Mouse (Mus musculus) heart, adult 8-10 months (tissue): ENCODE measurements at regions not wholly inside any gene's neighbourhood (a gene's known extent, or its start where the extent isn't known, plus 50 kb on each side); places are given as distances from the start of the nearest gene placed in this dataset.

ENCODE experiments used
- DNase-seq: peaks from one replicate; pipeline ENCODE4 v3.0.0; 2022; ENCODE audit warnings: low spot score

- peak; percentile 33 for DNase-seq
Measured at GRCm38 (mm10) chr13:37562652-37563051, 215.5 kb upstream of the Rreb1 start.

GRCm38 (mm10) chr13:37569051-37569450 lies 209.1 kb upstream of the Rreb1 start:
- no peak for DNase-seq

- no peak for DNase-seq
Measured at GRCm38 (mm10) chr13:37569486-37569885, 208.7 kb upstream of the Rreb1 start.

DNA sequence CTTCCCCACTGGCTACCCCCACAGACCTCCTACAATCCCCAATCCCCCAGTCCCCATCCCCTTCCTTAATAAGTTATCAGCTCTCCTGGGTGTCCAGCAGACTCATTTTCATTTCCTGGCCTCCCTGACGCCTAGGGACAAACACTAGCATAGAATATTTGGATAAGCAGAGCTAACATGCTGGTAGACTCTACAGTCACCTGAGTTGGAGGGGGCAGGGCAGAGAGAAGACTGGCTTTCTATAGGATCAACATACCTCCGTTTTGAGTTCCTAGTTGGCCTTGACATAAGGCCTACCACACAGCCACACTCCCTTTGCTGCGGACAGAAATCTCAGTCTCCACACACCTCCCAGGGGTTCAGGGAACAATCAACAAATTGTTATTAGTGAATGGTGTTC lies 205.2 kb upstream of the Rreb1 start:
- no peak for DNase-seq

DNA sequence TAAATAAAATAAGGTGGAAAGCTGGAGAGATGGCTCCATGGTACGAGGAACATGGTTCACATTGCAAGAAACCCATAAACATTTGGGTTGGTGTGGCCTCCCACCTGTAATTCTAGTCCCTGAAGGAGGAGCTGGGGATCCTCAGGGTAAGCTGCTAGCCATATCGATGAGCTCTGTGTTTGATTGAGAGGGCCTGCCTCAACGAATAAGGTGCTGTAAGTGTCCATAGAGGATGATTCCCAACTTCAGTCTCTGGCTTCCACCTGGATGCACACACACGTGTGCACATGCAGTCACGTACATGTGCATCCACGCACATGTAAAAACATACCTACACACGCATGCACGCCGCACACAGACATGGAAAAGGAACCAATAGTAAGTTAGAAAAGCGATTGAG lies 199.0 kb upstream of the Rreb1 start:
- DNase-seq = no peak

DNA sequence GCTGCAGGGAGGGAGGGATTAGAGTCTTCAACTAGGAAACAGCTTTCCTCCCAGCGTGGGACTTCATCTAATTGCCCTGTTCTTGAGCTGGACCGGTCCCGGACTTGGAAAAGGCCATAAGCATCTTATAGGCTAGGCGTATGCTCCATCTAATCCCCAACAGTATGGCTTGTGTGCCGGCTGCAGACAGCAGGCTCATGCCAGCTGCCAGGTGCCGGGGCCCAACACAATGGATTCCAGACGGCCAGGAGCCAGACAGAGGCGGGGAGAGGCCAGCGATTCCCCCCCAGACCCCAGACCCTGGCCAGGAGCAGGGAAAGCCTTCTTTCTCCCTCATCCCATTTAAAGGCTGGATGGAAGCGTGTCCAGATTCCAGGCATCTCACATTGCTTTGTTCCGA lies 198.4 kb upstream of the Rreb1 start:
- DNase-seq = no peak

GRCm38 (mm10) chr13:37580806-37581205 lies 197.4 kb upstream of the Rreb1 start:
- no peak for DNase-seq

- DNase-seq = no peak
Measured at GRCm38 (mm10) chr13:37581374-37581773, 196.8 kb upstream of the Rreb1 start.

- DNase-seq = no peak
Measured at GRCm38 (mm10) chr13:37585476-37585875, 192.7 kb upstream of the Rreb1 start.

- no peak for DNase-seq
Measured at GRCm38 (mm10) chr13:37586511-37586910, 191.7 kb upstream of the Rreb1 start.

- DNase-seq = no peak
Measured at GRCm38 (mm10) chr13:37587911-37588310, 190.3 kb upstream of the Rreb1 start.

DNA sequence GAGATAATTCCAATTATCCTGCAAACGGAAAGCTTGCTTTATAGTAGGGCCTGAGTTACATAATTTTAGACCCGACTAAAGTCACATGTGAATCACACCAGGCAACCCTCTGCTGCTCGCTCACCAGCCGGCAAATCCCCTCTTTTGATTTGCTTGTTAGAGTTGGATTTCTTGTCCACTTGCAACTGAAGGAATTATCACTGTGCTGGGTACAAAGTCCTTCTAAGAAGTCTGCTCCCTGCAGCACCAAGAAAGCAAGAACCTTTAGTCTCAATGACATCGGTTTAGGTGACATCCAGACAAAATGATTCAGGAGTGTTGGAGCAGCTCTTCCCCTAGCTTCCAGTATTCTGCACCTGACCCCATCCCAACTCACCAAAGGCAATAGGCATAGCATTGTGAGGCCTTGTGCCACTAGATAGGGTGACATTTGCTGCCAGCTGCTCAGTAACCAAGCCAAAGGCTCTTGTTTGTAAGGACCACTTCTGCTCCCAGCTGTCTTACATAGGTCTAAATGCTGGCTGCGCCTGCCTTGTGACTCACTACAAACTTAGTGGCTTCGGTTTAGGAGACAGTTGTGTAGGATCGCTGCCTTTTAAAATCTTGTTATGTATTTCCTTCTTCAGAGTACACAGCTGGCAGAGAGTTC lies 189.5 kb upstream of the Rreb1 start:
- DNase-seq = no peak

DNA sequence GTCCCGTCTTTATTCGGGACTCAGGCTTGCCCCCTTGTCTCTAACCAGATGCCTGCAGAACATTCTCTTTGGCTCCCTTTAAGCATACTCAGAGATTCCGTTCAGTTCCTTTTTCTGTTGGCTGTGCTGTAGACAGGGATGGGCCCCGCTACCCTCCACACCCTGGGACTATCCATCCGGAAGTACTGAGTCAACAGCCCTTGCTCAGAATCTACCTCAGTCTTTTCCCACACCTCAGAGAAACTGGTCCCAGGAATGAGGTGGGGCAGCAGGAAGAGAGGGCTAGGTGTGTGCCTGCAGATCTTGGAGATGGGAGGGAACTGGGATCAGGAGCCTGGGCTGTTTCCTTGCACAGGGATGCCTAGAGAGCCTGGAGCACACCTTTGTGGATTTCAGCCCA lies 186.1 kb upstream of the Rreb1 start:
- DNase-seq = no peak

DNA sequence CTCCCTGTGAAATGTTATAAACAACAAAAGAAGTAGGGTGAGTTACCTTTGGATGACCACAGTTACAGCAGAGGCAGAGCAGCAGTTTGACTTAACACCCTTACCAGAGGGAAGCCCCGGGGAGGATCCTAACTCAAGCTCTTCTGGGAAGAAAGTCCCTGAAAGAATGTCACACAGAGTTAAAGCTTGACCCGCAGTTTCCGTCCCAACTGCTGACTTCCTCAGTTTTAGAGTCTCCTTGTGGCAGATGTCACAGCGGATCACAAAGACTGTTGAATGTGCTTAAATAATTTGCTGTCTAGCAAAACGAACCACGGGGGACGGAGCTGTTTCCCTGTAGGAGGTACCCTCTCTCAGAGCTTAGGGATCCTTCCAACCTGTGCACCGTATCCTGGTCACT lies 183.0 kb upstream of the Rreb1 start:
- no peak for DNase-seq

DNA sequence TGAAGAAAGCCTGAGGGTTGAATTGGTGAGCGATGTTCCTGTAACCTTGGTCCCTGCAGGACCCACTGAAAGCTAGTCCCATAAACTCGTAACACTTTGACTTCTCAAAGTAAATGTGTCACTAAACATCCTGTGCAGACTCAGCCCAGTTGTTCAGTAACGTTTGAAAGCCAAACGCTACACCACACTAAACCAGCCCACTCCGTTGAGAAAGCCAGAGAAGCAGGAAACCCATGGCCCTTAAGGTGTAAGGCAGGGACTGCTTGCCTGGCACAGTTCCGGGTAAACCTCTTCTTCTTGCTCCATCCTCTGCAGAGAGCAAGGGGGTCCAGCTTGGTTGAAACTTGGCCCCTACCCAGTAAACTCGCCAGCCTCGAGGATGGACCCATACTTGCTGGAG lies 180.6 kb upstream of the Rreb1 start:
- DNase-seq = no peak

DNA sequence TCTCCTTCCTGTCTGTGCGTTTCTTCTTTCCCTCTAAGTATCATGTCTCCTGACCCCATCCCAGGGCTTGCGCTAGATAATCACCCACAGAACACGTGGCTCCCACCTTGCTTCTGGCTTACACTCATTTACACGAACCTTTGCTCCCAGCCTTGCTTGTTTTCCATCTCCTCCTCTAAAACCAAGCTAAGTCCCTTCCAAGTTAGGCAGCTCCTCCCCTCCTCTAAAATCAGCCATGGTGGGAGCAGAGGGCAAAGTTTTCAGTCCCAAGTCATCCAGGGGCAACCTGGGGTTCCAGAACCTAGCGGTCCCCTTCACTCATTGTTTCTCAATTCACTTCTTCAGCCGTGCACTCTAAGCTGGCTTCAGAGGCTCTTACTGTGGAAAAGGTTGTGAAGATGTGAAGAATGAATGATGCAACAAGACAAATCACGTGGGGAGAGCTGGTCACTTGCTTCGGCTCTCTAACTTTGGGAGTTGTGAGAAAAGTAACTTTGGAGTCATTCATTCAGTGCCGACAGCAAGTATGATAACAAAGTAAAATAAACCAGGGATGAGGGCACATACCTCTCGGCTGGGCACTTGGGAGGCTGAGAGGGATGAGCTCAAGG lies 179.9 kb upstream of the Rreb1 start:
- no peak for DNase-seq

GRCm38 (mm10) chr13:37599679-37600078 lies 178.5 kb upstream of the Rreb1 start:
- DNase-seq = no peak

DNA sequence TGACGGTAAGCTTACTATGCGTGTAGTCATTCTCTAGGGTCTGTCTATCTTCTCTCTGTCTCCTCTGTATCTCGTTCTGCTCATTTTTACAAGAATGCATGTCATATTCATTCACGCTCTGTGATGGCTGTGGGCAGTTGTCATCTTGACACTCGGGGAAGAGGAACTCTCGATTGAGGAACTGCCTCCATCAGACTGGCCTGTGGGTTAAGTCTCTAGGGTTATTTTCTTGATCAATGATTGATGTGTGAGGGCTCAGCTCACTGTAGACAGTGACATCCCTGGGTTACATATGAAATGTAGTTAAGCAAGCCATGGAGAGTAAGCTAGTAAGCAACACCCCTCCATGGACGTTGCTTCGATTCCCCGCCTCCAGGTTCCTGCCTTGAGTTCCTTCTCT lies 178.0 kb upstream of the Rreb1 start:
- no peak for DNase-seq

- DNase-seq = no peak
Measured at GRCm38 (mm10) chr13:37601068-37601467, 177.1 kb upstream of the Rreb1 start.

GRCm38 (mm10) chr13:37602256-37602655 lies 175.9 kb upstream of the Rreb1 start:
- DNase-seq = peak; percentile 70

- DNase-seq = no peak
Measured at GRCm38 (mm10) chr13:37603226-37603994, 174.8 kb upstream of the Rreb1 start.

- no peak for DNase-seq
Measured at GRCm38 (mm10) chr13:37606250-37606649, 171.9 kb upstream of the Rreb1 start.

DNA sequence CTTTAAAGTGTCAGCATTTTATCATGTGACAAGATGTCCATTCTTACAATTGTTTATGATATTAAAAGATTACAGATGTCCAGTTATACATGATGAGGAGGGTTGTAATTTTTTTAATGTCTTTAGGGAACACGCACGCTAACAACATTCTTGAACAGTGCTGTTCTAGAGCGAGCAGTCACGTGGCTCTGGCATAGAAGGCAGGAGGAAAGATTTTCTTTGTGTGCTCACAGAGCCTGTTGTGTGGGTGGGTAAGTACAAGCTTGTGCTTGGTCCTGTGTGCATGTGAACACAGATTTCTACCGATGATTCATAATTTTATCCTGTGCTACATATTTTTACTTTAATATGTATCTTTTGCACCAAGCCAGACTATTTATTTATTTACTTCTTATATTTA lies 169.1 kb upstream of the Rreb1 start:
- no peak for DNase-seq
